Mouse (Mus musculus): ENCODE measurements around the gene Bcl2a1d.
A peak's percentile ranks its signal among the peaks of the same experiment; 100 is the strongest.
"Not testable (repeated sequence)": the region's sequence is repeated elsewhere in the genome, so short reads cannot be mapped to it uniquely, and the experiment has no call there.

Bcl2a1d gene

DNA sequence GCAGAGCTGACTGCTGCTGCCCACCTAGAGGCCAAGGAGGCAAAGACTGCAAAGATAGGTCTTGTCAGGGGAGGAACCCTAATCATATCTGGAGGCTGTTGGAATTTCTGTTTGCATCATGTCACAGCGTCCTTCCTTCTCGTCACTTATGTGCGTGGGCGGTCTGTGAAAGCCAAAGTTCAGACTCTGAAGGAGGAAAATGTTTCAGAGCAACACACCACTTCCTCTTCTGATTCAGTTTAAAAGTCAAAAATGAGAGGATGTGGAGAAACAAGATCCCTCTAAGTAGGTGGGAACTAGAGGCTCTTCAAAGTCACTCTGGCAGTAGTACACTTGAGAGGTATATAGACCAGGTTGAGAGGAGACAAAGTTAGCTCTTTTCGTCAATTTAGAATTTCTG lies at the start of gene Bcl2a1d:
Gene Bcl2a1d, minus strand, starts transcription at position 187 of the 400 bp plus-strand sequence.
- not testable (repeated sequence) for DNase-seq (ENCODE audit: low spot score)

- DNase-seq (ENCODE audit: low spot score), result not testable (repeated sequence)
These were observed 38.5 kb upstream of the Bcl2a1d start for GRCm38 (mm10) chr9:88770239-88770638.

GRCm38 (mm10) chr9:88769470-88769869 lies 37.8 kb upstream of the Bcl2a1d start:
- DNase-seq (ENCODE audit: low spot score), result not testable (repeated sequence)

GRCm38 (mm10) chr9:88746687-88747086 lies 15.0 kb upstream of the Bcl2a1d start:
- peak; percentile 49 for DNase-seq (ENCODE audit: low spot score)

DNA sequence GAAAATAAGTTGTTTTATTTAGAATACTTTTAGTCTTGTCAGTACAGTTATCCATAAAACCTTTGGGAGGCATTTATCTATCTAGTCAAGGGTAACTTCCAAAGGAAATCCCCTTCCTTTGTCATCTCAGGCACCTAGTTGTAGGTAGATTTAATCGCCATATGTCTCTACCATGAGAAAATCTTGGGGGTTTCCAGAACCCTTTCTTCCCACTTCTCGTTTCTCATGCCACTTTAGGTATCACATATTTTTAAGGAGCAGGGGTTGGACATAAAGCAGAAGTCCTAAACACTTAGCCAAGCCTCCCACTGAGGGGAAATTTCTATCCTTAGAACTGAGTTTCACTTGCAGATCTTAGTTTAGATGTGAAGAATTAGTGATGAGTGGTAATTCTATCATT lies 14.3 kb upstream of the Bcl2a1d start:
- not testable (repeated sequence) for DNase-seq (ENCODE audit: low spot score)

DNA sequence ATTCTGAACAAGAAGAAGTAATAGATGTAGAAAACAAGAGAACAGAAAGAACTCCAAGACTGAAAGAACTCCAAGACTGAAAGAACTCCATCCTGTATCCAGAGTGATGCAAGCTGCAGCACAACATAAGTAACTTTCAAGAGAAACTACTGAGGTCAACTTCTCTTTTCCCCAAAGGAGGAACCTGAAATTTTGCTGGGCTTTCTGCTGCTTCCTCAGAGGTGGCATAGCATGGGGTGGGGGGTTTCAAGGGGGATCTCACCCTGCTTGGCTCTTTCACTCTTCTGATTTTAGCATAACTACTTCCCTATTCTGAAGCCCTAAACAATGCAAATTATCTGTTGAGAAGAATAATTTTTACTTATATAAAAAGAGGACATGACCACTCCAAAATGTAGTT lies 3.6 kb upstream of the Bcl2a1d start:
- DNase-seq (ENCODE audit: low spot score), result not testable (repeated sequence)

DNA sequence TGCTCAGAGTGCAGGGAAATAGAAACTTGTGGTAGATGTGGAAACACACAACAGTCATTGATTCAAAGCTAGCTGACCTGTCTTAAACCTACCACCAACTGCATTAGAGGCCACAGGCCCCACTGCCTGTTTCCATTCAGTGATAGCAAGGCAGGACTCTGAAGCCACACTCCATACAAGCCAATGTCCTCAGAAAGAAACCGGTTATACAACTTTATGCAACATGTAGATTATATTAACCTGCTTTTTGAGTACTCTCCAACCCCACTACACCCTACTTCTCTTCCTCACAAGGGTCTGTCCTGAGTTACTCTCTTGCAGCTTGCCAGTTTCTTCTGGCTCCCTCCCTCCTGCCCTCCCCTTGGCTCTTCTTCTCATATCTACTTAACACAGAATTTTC lies 1.5 kb upstream of the Bcl2a1d start:
- not testable (repeated sequence) for DNase-seq (ENCODE audit: low spot score)

- not testable (repeated sequence) for DNase-seq (ENCODE audit: low spot score)
These were observed 620 bp upstream of the Bcl2a1d start for GRCm38 (mm10) chr9:88732334-88732733.

DNA sequence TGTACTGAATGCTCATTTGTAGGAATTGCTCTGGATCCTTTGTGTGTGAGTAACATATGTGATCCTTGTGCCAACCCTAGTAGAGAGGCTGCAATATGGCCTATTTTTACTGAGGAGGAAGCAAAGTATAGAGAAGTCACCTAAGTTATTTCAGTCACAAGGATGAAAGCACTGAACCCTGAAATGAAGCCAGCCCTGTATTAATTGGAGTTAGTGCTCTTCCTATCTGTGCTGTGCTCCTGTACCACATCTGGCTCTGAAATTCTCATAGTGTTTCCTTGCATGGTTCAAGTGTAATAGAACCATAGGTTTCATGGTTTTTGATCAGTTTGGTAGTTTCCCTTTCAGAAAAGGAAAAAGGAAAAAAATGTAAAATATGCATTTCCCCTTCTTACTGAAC lies 3.4 kb downstream of the Bcl2a1d start:
- not testable (repeated sequence) for DNase-seq (ENCODE audit: low spot score)

DNA sequence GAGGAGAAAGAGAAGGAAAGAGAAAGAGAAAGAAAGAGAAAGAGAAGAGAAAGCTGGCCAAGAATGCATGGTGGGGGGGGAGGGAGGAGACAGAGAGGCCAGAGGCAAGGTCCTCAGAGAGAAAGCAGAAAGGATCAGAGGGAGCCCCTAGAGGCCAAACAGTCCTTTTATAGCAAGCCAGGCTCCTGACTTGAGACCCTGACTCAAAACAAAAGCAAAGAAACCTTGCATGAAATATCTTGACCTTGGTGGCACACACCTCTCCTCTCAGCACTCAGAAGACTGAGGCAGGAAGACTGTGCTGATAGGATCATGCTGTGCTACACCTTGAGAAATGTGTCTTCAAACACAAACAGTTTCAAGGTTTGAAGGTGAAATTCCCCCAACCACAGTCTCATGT lies 10.1 kb downstream of the Bcl2a1d start:
- DNase-seq (ENCODE audit: low spot score), result not testable (repeated sequence)

DNA sequence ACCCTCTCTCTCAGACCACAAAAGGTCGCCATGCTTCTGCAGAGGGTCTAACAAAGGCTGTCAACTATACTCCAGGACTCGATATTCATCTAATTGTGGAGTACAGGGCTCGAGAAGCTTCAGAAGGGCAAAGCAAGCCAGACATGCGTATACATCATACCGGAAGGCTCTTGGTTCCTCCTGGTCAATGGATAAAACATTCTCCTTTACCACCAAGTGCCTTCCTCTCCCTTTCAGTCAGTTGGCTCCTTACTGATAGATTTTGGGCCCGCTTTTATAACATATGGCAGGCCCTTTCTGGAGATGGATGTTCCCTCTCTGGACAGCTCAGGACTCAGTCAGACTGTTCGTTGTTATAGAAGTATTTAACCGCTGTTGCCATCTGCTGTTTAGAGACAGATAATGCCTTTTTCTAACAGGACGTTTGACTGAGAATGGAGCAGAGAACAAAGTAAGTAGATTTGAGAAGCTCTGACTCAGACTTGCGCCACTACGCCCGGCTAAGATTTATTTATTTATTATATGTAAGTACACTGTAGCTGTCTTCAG lies 11.7 kb downstream of the Bcl2a1d start, which contains the start of gene Mthfsl:
Gene Mthfsl, minus strand, starts transcription at position 308 of the 549 bp plus-strand sequence.
- not testable (repeated sequence) for DNase-seq (ENCODE audit: low spot score)

- not testable (repeated sequence) for DNase-seq (ENCODE audit: low spot score)
These were observed 12.4 kb downstream of the Bcl2a1d start for GRCm38 (mm10) chr9:88719073-88719921.

GRCm38 (mm10) chr9:88718593-88718992 lies 13.1 kb downstream of the Bcl2a1d start:
- not testable (repeated sequence) for DNase-seq (ENCODE audit: low spot score)

DNA sequence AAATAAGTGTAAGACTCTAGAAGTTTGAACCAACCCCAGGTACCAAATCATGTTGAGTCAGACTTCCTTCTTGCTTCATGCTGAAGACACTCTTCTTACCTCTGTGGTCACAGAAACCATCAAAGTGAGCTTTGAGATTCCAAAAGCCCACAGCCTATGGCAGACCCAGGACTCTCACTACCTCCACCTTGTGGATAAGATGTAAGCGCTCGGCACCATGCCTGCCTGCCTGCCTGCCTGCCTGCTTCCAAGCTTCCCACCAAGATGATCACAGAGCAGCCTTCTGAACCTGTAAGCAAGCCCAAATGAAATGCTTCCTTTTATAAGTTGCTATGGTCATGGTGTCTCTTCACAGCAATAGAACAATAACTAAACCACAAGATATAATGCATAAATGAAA lies 13.6 kb downstream of the Bcl2a1d start:
- peak; percentile 55 for DNase-seq (ENCODE audit: low spot score)

DNA sequence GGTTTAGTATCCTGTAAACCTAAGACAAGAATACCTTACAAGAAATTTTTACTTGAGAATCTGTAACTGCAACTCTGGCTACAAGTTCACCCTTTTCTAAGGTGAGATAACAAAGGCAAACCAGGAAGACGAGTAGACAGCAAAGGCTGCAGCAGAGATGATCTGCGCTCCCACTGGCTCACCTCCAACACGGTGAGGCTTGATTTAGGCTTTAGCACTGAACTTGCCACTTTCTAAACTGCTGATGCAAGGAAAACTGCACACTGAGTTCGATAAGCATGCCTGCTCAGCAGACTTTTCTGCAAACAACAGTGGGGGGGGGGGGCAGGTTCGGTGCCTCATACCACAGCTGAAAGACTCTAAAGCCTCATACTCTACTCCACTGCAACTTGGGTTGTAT lies 17.2 kb downstream of the Bcl2a1d start:
- not testable (repeated sequence) for DNase-seq (ENCODE audit: low spot score)

GRCm38 (mm10) chr9:88712164-88712749 lies 19.5 kb downstream of the Bcl2a1d start:
- DNase-seq (ENCODE audit: low spot score), result not testable (repeated sequence)

DNA sequence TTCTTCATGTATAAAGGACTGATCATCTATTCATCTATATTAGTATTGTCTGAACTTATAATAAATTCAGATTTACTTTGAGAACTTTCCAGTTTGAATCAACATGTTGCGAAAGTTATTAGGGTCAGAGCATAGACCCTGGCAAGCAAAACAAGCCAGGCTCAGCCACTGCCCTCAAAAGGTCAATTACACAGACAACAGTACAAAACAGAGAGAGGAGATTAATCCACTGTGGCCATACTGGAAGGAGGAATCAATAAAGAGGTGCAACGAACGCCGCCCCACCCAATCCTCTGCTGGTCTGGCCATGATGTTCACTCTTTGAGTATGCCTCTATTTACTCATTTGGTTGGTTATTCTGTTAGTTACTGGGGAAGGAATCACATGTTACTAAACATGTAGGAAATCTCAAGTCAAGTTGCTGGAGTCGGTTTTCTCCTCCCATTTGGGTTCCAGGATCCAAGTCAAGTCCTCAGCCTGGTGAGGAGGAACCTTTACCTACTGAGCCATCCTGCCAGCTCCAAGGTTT lies 20.7 kb downstream of the Bcl2a1d start:
- not testable (repeated sequence) for DNase-seq (ENCODE audit: low spot score)

GRCm38 (mm10) chr9:88710439-88710838 lies 21.3 kb downstream of the Bcl2a1d start:
- not testable (repeated sequence) for DNase-seq (ENCODE audit: low spot score)

- not testable (repeated sequence) for DNase-seq (ENCODE audit: low spot score)
These were observed 21.9 kb downstream of the Bcl2a1d start for GRCm38 (mm10) chr9:88709794-88710193.

DNA sequence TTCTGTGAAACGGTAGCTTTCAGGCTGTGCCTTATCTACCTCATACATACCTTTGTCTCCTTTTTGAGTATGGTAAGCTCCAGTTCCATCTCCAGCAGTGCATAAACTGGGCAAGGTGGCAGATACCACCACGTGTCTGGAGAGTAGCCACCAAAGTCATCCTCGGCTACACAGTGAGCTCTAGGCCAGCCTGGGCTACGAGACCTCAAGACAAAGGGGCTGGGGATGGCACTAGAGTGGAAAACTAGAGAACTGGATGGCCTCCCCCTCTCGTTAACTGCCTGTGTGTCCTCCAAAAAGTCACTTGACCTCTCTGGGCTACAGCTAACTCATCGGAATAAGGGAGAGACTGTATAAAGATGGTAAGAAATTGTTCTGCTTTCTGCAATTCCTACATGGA lies 22.4 kb downstream of the Bcl2a1d start:
- DNase-seq (ENCODE audit: low spot score), result no peak

DNA sequence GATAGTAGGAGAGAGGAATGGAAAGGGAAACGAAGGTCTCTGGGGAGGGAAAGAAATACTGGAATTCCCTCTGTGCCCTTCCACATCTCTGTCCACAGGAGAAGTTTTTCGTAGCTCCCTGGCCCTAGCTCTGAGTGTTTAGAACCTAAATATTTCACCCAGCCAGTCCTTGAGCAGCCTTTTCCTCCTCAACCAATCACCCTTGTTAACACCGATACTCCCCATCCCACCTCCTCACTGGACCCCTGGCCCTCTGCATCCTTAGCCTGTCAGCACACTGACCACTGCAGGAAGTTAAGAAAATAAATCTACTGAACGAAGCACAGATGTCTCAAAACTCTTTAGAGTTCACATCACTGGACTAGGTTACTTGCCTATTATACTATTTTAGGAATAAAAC lies 25.0 kb downstream of the Bcl2a1d start:
- no peak for DNase-seq (ENCODE audit: low spot score)

DNA sequence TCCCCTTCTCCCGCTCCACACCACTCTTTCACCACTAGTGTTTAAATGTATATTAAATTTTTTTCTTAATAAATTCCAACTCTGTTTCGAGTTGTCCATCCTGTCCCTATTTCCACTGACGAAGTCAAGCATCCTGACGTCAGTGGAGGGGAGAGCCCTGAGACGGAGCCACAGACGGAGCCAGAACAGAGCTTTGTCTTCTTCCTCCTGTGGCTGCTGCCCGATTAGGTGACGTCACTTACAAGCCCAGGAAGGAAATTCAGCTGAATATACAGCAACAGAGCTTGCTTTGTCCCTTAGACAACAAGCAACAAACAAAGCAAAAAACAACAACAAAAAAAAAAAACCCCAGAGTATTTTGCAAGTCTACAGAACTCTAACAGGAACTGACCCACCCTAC lies 26.6 kb downstream of the Bcl2a1d start:
- not testable (repeated sequence) for DNase-seq (ENCODE audit: low spot score)

- not testable (repeated sequence) for DNase-seq (ENCODE audit: low spot score)
These were observed 33.0 kb downstream of the Bcl2a1d start for GRCm38 (mm10) chr9:88698746-88699145.

Data from testis, postnatal 10 days (tissue).